Mouse (Mus musculus): ENCODE results near the gene Shc3. TPM values are rescaled to one million over a fixed set of nuclear protein-coding genes. Genes with fewer than 3 reads are reported as not detected.

The Shc3 gene
- polyA plus RNA-seq, 1 experiment: 1.1 TPM

GRCm38 (mm10) chr13:51488945-51489344 lies 80.3 kb downstream of the Shc3 start:
- WGBS: 66% methylated on average over 3 of the region's 3 CpGs
- no peaks in the 10 kb centered on the region for H3K4me1 ChIP-seq (ENCODE audit: control insufficient read depth, insufficient read depth, low read length)
- no peaks in the 10 kb centered on the region for H3K27me3 ChIP-seq (replicated peaks; ENCODE audit: control insufficient read depth, insufficient read depth, low read length)
- H3K4me3 ChIP-seq (ENCODE audit: insufficient read depth, low read depth, low read length): no peak overlapping the region
- no peak for DNase-seq
- H3K27ac ChIP-seq (ENCODE audit: insufficient read depth, low read depth, low read length): no peak overlapping the region
- no peaks in the 10 kb centered on the region for H3K36me3 ChIP-seq (ENCODE audit: control insufficient read depth, insufficient read depth, low read length)
- TF ChIP-seq CTCF (conservative IDR thresholded peaks at IDR 0.05; ENCODE audit: insufficient read depth, insufficient read length, low read depth, low read length) (no peak), POLR2A (IDR thresholded peaks at IDR 0.05; ENCODE audit: low read depth, low read length) (no peak)

GRCm38 (mm10) chr13:51485291-51485690 lies 83.9 kb downstream of the Shc3 start:
- WGBS: 60% methylated on average over 9 of the region's 9 CpGs
- Histone ChIP-seq H3K36me3 (ENCODE audit: control insufficient read depth, insufficient read depth, low read length) (no peaks in the 10 kb centered on the region), H3K27me3 (replicated peaks; ENCODE audit: control insufficient read depth, insufficient read depth, low read length) (no peaks in the 10 kb centered on the region), H3K4me3 (ENCODE audit: insufficient read depth, low read depth, low read length) (no peak overlapping the region), H3K4me1 (ENCODE audit: control insufficient read depth, insufficient read depth, low read length) (no peaks in the 10 kb centered on the region), H3K27ac (ENCODE audit: insufficient read depth, low read depth, low read length) (no peak overlapping the region)
- TF ChIP-seq POLR2A (IDR thresholded peaks at IDR 0.05; ENCODE audit: low read depth, low read length): no peak
- DNase-seq: peak; percentile 26

GRCm38 (mm10) chr13:51482786-51483185 lies 86.4 kb downstream of the Shc3 start:
- TF ChIP-seq POLR2A (IDR thresholded peaks at IDR 0.05; ENCODE audit: low read depth, low read length) (no peak), CTCF (conservative IDR thresholded peaks at IDR 0.05; ENCODE audit: insufficient read depth, insufficient read length, low read depth, low read length) (no peak)
- Histone ChIP-seq H3K36me3 (ENCODE audit: control insufficient read depth, insufficient read depth, low read length) (no peaks in the 10 kb centered on the region), H3K27ac (ENCODE audit: insufficient read depth, low read depth, low read length) (no peak overlapping the region), H3K4me3 (ENCODE audit: insufficient read depth, low read depth, low read length) (no peak overlapping the region), H3K4me1 (ENCODE audit: control insufficient read depth, insufficient read depth, low read length) (no peaks in the 10 kb centered on the region), H3K27me3 (replicated peaks; ENCODE audit: control insufficient read depth, insufficient read depth, low read length) (no peaks in the 10 kb centered on the region)
- peak; percentile 59 for DNase-seq
- 52% methylated on average over 11 of the region's 11 CpGs for WGBS

GRCm38 (mm10) chr13:51480341-51481011 lies 88.7 kb downstream of the Shc3 start:
- no peaks in the 10 kb centered on the region for H3K36me3 ChIP-seq (ENCODE audit: control insufficient read depth, insufficient read depth, low read length)
- no peaks in the 10 kb centered on the region for H3K27me3 ChIP-seq (replicated peaks; ENCODE audit: control insufficient read depth, insufficient read depth, low read length)
- H3K4me3 ChIP-seq (ENCODE audit: insufficient read depth, low read depth, low read length): no peak overlapping the region
- no peaks in the 10 kb centered on the region for H3K4me1 ChIP-seq (ENCODE audit: control insufficient read depth, insufficient read depth, low read length)
- TF ChIP-seq CTCF (conservative IDR thresholded peaks at IDR 0.05; ENCODE audit: insufficient read depth, insufficient read length, low read depth, low read length): no peak
- no peak for TF ChIP-seq POLR2A (IDR thresholded peaks at IDR 0.05; ENCODE audit: low read depth, low read length)
- WGBS: 81% methylated on average over 11 of the region's 11 CpGs
- no peak for DNase-seq
- no peak overlapping the region for H3K27ac ChIP-seq (ENCODE audit: insufficient read depth, low read depth, low read length)

- H3K4me1 ChIP-seq (ENCODE audit: control insufficient read depth, insufficient read depth, low read length): no peaks in the 10 kb centered on the region
- TF ChIP-seq POLR2A (IDR thresholded peaks at IDR 0.05; ENCODE audit: low read depth, low read length): no peak
- peak; percentile 87 for DNase-seq
- no peaks in the 10 kb centered on the region for H3K36me3 ChIP-seq (ENCODE audit: control insufficient read depth, insufficient read depth, low read length)
- no peak overlapping the region for H3K4me3 ChIP-seq (ENCODE audit: insufficient read depth, low read depth, low read length)
- WGBS: 50% methylated on average over 11 of the region's 11 CpGs
- no peaks in the 10 kb centered on the region for H3K27me3 ChIP-seq (replicated peaks; ENCODE audit: control insufficient read depth, insufficient read depth, low read length)
- no peak overlapping the region for H3K27ac ChIP-seq (ENCODE audit: insufficient read depth, low read depth, low read length)
These were observed 89.4 kb downstream of the Shc3 start for GRCm38 (mm10) chr13:51479826-51480225.

GRCm38 (mm10) chr13:51476991-51477390 lies 92.2 kb downstream of the Shc3 start:
- no peaks in the 10 kb centered on the region for H3K4me1 ChIP-seq (ENCODE audit: control insufficient read depth, insufficient read depth, low read length)
- H3K4me3 ChIP-seq (ENCODE audit: insufficient read depth, low read depth, low read length): no peak overlapping the region
- TF ChIP-seq CTCF (conservative IDR thresholded peaks at IDR 0.05; ENCODE audit: insufficient read depth, insufficient read length, low read depth, low read length): no peak
- TF ChIP-seq POLR2A (IDR thresholded peaks at IDR 0.05; ENCODE audit: low read depth, low read length): no peak
- no peaks in the 10 kb centered on the region for H3K27me3 ChIP-seq (replicated peaks; ENCODE audit: control insufficient read depth, insufficient read depth, low read length)
- DNase-seq: no peak
- WGBS: 75% methylated on average over 10 of the region's 10 CpGs
- no peak overlapping the region for H3K27ac ChIP-seq (ENCODE audit: insufficient read depth, low read depth, low read length)
- H3K36me3 ChIP-seq (ENCODE audit: control insufficient read depth, insufficient read depth, low read length): no peaks in the 10 kb centered on the region

GRCm38 (mm10) chr13:51468697-51469250 lies 100.4 kb downstream of the Shc3 start:
- Histone ChIP-seq H3K27ac (ENCODE audit: insufficient read depth, low read depth, low read length) (no peak overlapping the region), H3K36me3 (ENCODE audit: control insufficient read depth, insufficient read depth, low read length) (no peaks in the 10 kb centered on the region), H3K27me3 (replicated peaks; ENCODE audit: control insufficient read depth, insufficient read depth, low read length) (no peaks in the 10 kb centered on the region), H3K4me1 (ENCODE audit: control insufficient read depth, insufficient read depth, low read length) (no peaks in the 10 kb centered on the region), H3K4me3 (ENCODE audit: insufficient read depth, low read depth, low read length) (no peak overlapping the region)
- 70% methylated on average over 17 of the region's 17 CpGs for WGBS
- TF ChIP-seq CTCF (conservative IDR thresholded peaks at IDR 0.05; ENCODE audit: insufficient read depth, insufficient read length, low read depth, low read length): no peak
- no peak for TF ChIP-seq POLR2A (IDR thresholded peaks at IDR 0.05; ENCODE audit: low read depth, low read length)
- DNase-seq: no peak

Measured in kidney, adult 2 months (tissue).